Mouse (Mus musculus): ENCODE results near the gene Tgfb2.

Gene Tgfb2

DNA sequence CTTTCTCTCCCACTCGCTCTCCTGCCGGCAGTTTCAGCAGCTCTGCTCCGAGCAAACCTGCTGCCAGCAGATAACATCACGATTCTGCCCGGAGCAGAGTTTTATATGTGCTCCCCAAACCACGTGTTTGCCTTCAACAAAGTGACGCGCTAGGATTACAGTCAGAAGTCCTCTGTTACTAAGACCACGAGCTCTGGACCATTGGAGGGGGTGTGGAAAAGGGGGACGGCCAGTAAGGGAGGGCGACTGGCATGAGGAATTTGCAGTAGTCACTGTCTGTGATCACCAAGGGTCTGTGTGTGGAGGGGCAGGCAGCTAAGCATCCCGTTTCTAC is at the start of gene Tgfb2:
Gene Tgfb2, minus strand, starts transcription at position 75 of the 334 bp plus-strand sequence.
- in situ Hi-C loops (cut with MboI; ENCODE audit: low sequenced_read_pairs) = no loop called here

DNA sequence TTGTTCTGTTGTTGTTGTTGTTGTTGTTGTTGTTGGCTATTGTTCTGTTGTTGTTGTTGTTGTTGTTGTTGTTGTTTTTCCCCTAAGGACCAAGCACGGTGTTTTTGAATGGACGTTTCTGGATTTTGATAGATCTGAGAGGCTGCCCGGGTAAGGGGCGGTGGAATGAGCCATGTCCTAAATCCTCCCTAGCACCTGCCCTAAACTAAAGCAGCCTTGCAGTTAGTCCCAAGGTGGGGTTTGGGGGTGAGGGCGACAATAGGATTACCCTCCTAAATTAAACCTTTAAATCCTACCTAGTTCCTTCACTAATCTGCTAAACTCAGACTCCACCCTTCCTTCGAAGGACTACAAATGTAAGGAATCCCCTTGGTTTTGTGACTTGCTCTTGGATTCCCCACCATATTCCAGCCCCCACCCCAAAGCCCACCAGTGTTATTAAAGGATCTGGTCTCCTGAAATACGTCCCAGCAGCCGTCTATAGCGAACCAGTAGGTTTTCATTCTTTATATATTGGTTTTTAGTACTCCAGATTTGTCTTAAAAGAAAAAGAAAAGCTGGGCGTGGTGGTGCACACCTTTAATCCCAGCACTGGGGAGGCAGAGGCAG is 44.0 kb upstream of the Tgfb2 start:
- in situ Hi-C loops (cut with MboI; ENCODE audit: low sequenced_read_pairs) = no loop called here

DNA sequence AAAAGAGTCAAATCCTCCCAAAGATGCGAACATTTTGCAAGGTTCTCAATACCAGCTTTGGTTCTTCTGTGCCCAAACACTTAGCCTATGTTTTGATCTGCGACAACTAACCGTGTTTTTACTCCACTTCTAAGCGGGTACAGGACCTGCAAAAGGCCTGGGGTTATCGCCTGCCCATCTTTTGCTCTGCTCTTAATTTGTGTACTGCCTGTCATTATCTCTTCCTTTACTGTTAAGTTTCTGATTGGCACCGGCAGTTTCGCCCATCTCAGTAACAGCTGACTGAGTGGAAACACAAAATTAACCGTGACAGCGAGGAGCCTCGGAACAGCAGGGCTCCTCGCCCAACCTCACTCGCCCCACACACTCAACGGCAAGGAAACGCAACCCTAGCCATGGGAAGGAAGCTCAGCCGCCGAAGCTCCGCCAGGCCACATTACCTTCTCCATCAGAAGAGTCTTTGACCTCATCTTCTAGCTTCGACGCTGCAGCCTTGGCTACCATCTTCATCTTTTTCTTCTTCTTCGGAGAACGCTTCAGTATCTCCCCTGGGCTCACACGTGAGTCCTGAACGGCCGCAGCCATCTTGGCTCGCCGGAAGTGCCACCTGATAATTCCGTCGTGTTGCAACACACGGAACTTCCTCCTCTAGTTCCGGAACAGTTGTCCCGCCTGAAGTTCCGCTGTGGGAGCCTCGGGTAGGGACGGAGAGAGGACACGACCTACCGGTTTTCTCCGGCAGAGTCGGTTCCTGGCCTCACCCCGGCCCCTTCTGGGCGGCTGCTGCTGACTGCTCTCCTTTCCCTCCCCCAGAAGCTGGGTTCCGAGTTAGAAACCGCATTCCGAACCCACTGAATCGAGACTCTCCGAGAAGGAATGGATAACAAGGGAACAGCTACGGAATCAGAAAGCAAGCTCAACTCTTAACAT is 43.2 kb upstream of the Tgfb2 start, which contains the start of gene Rrp15:
Gene Rrp15, minus strand, starts transcription at position 635 of the 930 bp plus-strand sequence.
- in situ Hi-C loops (cut with MboI; ENCODE audit: low sequenced_read_pairs) = no loop called here

DNA sequence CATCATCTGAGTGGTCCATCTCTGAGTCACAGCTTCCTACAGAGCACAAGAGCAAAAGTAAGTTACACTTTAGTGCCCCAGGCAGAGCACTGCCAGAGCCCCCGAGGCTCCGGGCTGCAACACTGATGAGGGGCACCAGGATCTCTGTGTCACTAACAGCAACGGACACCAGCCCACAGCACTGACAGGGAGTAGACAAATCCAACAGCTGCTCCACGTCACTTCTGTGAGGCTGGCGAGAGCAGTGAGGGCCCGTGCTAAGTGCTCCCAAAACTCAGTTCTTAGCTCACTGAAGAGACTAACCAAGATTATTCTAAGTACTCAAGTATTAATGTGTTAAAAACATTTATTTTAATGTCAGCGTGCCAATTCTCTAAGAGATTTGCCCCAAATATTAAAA is 34.0 kb upstream of the Tgfb2 start:
- in situ Hi-C loops (cut with MboI; ENCODE audit: low sequenced_read_pairs) = no loop called here

DNA sequence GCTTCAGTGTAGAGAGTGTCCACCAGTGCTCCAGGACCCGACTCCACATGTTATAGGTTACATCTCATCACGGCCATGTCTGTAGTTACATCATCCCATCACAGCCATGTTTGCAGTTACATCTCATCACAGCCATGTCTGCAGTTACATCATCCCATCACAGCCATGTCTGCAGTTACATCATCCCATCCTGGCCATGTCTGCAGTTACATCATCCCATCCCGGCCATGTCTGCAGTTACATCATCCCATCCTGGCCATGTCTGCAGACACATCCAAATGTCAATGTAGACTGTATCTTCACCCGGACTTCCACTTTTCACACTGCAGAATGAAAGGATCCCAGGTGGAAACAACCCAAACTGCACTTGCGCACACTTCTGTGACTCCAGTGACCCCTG is 29.7 kb upstream of the Tgfb2 start:
- in situ Hi-C loops (cut with MboI; ENCODE audit: low sequenced_read_pairs) = no loop called here

DNA sequence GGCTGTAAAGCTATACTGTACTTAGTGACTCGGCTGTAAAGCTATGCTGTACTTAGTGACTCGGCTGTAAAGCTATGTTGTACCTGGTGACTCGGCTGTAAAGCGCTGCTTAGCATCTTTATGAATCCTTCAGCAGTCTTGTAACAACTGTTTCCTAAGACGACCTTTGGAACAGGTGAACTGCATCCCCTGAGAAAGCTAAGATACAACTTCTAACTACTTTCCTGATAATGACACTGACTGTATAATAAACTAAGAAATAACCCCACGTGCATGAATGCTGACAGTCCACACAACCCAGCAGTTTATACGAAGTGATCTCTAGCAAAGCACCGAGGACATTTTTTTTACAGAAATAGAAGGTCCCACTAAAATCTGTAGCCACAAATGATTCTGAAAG is 27.3 kb upstream of the Tgfb2 start:
- in situ Hi-C loops (cut with MboI; ENCODE audit: low sequenced_read_pairs) = no loop called here

DNA sequence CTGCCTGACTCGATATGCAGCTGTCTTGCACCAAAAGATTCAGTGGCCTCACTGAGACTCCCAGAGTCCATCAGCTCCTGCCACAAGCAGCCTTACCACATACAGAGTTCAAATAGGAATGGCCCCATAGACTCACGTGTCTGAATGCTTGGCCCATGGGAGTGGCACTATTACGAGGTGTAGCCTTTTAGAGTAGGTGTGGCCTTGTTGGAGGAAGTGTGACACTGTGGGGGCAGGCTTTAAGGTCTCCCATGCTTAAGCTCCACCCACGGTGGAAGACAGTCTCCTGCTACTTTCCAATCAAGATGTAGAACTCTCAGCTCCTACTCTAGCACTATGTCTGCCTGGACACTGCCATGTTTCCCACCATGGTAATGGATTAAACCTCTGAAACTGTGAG is 23.0 kb upstream of the Tgfb2 start:
- in situ Hi-C loops (cut with MboI; ENCODE audit: low sequenced_read_pairs) = no loop called here

DNA sequence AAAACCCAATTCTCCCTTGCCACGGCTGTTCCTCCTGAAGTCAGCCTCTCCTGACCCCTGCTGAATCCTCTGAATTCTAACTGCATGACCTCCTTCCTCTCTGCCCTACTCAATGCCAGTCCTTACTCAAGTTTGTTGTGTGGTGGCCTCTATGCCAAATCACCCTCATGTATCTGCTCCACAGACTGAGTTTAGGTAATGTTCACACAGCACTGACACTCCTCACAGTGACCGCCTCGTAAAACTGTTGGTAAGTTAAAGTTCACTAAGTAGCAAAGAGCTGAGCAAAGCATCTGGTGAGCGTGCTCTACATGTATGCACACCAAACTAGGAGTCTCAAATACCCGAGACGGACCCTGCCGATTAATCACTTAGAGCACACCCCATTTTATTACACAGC is 20.3 kb upstream of the Tgfb2 start:
- in situ Hi-C loops (cut with MboI; ENCODE audit: low sequenced_read_pairs) = no loop called here

DNA sequence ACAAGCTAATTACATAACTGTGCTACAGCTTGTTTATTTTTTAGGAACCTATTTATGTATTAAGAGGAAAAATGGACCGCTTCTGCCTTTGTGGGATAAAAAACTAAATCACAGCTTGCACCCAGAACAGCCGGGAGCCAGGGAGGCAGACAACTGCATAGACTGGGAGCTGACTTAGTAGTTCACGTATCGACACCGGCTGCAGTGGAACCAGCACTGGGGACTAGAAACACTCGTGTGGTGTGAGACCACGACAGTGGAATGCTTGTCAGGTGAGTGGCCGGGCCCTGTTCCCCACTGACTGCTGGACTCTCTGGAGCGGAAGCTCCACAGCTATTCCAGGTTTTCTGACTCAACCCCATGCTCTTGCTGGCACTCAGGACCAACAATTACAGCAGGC is 16.5 kb upstream of the Tgfb2 start:
- in situ Hi-C loops (cut with MboI; ENCODE audit: low sequenced_read_pairs) = no loop called here

DNA sequence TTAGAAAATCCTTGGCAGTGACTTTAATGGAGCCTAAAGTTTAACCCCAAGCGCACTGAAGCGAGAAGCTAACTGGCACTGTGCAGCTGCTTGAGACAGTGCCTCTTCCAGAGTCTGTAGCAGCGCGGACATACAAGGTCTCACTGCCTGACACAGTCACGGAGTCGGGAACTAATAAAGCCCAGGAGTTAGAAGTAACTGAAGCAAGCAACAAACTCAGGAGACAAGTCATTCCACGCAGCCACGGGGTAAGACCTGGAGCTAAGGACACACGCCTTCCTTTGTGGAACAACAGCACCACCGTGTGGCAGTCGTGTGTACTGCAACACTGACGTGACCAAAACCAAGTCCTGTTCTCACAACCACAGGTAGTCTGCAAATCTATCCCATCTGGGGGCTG is 16.1 kb upstream of the Tgfb2 start:
- in situ Hi-C loops (cut with MboI; ENCODE audit: low sequenced_read_pairs) = no loop called here

DNA sequence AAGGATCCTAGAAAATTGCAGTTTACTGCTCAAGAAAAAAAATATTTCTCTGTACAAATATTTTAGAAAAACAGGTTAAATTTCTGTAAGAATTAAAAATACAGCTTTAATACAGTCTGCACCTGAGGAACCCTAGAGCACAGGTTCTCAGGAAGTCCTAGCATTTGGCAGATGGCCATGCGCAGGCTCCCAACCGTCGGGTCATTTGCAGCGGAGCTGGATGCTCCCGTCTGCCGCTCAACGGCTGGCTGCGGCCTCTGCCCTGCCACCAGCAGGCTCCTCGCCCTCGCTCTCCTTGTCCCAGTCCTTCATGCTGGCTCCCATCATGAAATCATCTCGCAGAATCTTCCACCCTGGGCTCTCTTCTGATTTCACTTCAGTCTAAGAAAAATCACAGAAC is 15.4 kb upstream of the Tgfb2 start:
- in situ Hi-C loops (cut with MboI; ENCODE audit: low sequenced_read_pairs) = no loop called here

DNA sequence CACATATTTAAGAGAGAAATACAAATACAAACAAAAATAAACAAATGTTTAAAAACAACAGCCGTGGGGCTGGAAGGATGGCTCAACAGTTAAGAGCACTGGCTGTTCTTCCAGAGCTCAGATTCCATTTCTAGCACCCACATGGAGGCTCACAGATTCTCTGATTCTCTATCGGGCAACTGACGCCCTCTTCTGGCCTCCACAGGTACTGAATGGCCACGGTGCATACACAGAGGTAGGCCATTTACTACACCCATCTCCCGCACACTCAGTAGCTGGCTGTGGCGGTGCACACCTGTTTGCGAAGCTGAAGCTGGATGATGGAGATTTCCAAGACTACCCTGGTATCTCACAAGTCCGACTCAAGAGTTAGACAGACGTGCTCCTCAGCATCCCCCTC is 13.9 kb upstream of the Tgfb2 start:
- in situ Hi-C loops (cut with MboI; ENCODE audit: low sequenced_read_pairs) = loop anchor here (10.0 kb wide), 1 partner anchor 1175 kb away; no protein-coding TSS in a partner anchor

DNA sequence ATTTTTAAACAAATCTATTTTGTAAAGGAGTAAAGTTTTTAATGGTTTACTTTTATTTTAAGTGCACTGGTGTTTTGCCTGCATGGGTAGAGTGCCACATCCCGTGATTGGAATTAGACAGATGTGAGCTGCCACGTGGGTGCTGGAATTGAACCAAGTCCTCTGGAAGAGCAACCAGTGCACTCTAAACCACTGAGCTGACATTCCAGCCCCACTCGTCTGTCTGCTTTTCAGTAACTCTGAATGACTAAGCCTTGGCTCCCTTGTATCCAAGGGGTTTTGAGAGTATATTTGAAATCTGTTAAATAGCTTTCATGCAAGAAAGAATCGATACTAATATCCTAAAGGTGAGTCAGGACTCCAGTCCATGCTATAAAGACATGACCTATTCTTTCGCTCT is 13.1 kb upstream of the Tgfb2 start:
- in situ Hi-C loops (cut with MboI; ENCODE audit: low sequenced_read_pairs) = loop anchor here (10.0 kb wide), 1 partner anchor 1174 kb away; no protein-coding TSS in a partner anchor

DNA sequence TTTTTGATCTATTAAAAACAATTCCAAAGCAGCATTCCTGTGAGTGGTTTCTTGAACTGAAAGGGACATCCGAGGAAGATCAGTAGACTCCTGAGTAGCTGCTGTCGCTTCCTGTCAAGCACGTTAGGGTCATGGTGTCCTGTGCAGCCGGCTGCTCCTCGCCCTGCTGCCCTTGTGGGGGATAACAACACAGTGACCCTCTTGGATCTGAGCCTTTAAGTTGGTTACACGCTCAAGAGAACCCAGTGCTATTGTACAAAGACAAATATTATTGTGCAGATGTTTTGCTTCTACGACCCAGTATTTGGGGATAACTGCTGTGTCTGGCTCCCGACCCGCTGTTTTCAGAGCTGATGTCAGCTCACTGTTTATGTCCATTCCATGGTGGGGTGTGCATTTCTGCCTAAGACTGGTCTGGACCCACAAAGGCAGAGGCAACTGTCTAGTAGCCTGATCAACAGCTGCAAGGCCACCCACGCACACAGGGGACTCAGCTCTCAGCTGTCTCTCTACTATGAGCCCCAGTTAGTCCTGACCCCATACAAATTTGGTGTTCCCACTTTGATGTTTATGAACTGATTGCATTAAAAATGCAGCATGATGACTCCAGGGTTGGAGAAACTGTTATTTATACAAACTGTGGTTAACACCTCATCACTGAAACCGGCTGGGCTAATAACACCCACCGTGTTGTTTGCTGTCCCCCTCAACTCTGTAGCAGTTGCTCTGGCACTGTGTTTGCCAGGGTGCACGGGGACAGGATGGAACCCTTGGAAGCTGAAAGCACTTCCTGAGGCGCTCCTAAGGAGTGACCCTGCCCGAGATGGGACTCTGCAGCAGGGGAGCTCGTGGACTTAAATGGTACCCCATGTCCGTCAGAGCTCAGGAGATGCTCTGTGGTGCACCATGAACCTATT is 9.4 kb upstream of the Tgfb2 start:
- in situ Hi-C loops (cut with MboI; ENCODE audit: low sequenced_read_pairs) = loop anchor here (10.0 kb wide), 1 partner anchor 1170 kb away; no protein-coding TSS in a partner anchor

DNA sequence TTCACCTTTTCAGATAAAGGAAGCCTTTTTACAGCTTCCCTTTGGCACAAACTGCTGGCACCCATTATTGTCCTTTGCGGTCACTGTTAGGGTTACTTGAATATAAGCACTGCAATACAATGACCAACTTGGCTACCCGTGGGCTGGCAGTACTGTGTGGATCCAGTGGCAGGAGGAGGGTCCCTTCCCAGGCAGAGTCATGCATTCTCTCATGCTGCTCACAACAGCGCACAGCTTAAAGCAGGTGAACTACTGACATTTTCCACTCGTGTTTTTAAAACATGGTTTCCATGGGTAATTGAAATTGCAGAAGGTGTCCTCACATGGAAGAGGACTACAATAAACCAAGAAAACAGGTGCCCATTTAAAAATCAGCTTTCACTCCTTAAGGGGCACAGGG is 8.4 kb upstream of the Tgfb2 start:
- in situ Hi-C loops (cut with MboI; ENCODE audit: low sequenced_read_pairs) = loop anchor here (10.0 kb wide), 1 partner anchor 1169 kb away; no protein-coding TSS in a partner anchor

DNA sequence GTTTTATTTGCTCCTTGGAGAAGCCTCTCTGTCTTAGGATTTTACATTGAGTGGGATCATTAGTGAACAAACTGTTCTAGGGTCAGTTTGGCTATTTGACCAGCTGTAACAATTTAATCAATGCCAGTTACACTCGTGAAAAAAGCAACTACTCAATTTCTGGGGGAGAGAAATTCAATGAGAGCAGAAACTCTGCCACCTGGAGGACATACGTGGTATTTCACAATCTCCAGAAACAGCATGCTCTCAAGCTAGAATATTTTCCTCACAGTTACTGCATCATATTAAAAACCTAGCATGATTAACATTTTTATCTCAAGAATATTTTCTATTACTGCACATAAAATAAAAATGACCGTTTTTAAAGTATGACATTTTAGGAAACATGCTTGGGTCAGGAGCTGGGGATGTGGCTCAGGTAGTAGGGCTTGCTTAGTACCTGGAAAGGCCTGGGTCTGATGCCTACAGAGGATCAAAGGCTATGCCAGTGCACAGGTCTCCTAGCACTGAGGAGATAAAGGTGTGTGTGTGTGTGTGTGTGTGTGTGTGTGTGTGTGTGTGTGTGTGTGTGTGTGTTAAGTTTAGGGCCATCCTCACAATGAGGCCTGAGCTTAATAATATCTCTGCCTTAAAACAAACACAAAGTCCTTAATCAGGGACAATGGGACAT is 7.1 kb upstream of the Tgfb2 start:
- in situ Hi-C loops (cut with MboI; ENCODE audit: low sequenced_read_pairs) = loop anchor here (10.0 kb wide), 1 partner anchor 1168 kb away; no protein-coding TSS in a partner anchor

DNA sequence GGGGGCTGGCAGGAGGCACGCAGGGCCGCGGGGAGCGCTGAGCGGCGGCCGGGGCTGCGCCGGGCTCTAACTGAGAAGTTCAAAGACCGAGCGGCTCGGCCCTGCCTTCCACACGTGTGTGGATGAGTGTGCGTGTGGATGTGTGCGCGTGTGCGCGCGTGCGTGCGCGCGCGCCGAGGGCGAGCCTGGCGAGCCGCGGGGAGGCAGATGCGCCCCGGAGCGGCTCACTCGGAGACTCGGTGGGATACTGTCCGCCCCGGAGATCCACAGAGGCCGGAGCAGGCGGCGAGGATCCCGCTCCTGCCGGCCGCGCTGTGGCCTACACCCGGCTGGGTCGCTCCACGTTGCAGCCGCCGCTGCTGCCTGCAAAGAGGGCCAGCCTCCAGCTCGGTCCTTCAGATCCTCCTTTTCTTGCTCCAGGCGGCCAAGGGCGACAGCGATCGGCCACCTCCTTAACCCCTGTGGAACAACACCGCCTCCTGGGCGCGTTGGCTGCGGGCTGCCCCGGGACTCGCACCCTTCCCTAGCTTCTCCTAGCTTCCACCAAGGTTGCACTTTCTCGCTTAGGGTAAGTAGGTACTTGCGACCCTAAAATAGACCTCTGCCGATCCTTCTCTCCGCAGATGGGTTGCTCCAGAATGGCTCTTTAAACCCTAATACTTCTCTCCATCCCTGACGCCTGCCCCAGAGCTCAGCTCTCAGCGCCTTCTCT is 430 bp downstream of the Tgfb2 start:
- in situ Hi-C loops (cut with MboI; ENCODE audit: low sequenced_read_pairs) = no loop called here

DNA sequence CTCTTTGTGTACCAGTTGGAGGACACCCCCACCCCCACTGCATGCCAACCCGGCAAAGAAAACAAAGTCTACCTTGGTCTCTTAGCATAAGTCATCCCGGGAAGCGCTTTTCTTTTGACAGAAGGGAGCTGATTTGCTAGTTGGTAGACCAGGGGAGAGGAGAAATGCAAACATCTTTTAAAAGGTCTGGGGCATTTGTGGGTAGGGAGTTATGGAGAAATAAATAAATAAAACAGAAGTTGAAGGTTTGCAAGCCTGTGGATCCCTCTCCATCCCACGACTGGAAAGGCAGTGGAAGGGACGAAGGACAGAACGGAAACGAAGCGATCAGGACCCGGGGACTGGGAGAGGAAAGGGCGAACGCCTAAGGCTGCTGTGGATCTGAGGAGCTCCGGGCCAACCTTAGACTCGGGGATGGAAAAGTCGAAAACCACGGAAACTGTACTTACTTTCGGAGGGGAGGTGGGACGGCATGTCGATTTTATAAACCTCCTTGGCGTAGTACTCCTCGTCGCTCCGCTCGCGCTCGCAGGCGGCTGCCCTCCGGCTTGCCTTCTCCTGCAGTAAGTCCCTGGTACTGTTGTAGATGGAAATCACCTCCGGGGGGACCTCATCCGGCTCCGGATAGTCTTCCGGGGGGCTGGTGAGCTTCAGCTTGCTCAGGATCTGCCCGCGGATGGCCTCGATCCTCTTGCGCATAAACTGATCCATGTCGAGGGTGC is 1.6 kb downstream of the Tgfb2 start:
- in situ Hi-C loops (cut with MboI; ENCODE audit: low sequenced_read_pairs) = no loop called here

DNA sequence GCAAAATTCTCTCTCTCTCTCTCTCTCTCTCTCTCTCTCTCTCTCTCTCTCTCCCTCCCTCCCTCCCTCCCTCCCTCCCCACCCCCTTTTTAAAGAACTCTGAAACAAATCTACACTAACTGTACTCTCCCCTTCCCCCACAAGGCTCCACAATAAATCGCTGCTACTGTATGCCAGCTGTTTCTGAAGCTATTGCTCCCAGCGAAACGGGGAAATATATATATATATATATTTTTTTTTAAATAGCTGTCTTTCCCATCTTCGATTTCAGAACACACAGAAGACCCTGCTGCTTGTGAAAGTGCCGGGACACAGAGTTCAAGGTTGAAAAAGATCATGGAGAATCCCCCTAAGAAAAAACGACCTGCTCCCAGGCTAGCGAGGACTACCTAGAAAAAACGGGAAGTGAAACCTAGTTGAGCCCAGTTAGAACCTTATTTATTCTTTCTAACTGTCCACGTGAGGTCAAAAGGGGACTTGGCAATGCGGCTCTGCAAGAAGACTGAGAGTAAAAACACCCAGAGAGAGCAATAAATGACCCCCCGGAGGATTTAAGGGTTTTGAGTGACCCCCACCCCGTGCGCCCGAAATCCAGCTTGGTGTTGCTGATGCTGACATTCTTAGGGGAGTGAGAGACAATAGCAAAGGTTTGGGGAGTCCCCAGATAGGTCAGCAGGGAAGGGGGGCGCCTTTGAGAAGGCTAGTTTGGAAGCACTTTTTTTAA is 2.4 kb downstream of the Tgfb2 start:
- in situ Hi-C loops (cut with MboI; ENCODE audit: low sequenced_read_pairs) = no loop called here

Data from CH12F3 (cell line).